Mouse (Mus musculus): ENCODE results near the gene Rufy1.
A peak's percentile ranks its signal among the peaks of the same experiment; 100 is the strongest.
"Not testable (repeated sequence)": the region's sequence is repeated elsewhere in the genome, so short reads cannot be mapped to it uniquely, and the experiment has no call there.

The Rufy1 gene

GRCm38 (mm10) chr11:50377892-50378684 is 52.8 kb downstream of the Rufy1 start:
- DNase-seq (ENCODE audit: low spot score), result peak; percentile 47

- peak; percentile 97 for DNase-seq (ENCODE audit: low spot score)
Observed at GRCm38 (mm10) chr11:50376911-50377891, 53.7 kb downstream of the Rufy1 start, which contains the start of gene Hnrnph1. TSS of gene Hnrnph1 (plus strand) at chr11:50376990.

- DNase-seq (ENCODE audit: low spot score), result no peak
Observed at GRCm38 (mm10) chr11:50376156-50376790, 54.7 kb downstream of the Rufy1 start.

DNA sequence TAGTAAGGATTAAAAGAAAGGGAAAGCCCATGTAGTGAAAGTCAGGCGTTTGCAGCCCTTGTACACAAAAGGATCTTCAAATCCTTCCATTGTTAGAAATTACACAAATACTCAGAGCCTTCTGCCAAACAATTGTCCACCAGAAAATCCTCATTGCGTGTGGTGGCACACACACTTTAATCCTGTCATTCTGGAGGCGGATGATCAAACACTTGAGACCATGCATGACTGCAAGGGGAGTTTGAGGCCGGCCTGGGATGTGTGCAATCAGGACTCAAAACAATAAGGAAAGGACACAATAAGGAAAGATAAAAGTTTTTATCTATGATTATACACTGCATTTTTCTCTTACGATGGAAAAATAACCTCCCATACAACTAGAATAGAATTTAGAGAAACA is 55.5 kb downstream of the Rufy1 start:
- DNase-seq (ENCODE audit: low spot score), result no peak

- no peak for DNase-seq (ENCODE audit: low spot score)
Observed at GRCm38 (mm10) chr11:50374286-50375015, 56.5 kb downstream of the Rufy1 start.

DNA sequence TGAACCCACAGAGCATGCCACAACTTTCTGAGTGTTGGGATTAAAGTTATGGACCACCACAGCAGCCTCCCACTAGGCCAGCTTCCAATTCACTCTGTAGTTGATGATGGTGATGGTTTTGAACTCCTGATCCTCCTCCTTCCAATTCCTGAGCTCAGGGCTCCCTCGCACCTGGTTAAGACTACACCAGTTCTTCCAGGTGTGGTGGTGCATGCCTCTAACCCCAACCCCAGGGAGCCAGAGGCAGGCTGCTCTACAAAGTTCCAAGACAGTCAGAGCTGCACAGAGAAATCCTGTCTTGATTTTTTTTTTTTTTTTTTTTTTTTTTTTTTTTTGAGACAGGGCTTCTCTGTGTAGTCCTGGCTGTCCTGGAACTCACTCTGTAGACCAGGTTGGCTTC is 57.3 kb downstream of the Rufy1 start:
- DNase-seq (ENCODE audit: low spot score), result no peak

- DNase-seq (ENCODE audit: low spot score), result no peak
Observed at GRCm38 (mm10) chr11:50373086-50373485, 57.8 kb downstream of the Rufy1 start.

GRCm38 (mm10) chr11:50371911-50372310 is 59.0 kb downstream of the Rufy1 start:
- DNase-seq (ENCODE audit: low spot score), result no peak

- no peak for DNase-seq (ENCODE audit: low spot score)
Observed at GRCm38 (mm10) chr11:50371399-50371841, 59.5 kb downstream of the Rufy1 start.

GRCm38 (mm10) chr11:50370969-50371368 is 60.0 kb downstream of the Rufy1 start:
- DNase-seq (ENCODE audit: low spot score), result no peak

DNA sequence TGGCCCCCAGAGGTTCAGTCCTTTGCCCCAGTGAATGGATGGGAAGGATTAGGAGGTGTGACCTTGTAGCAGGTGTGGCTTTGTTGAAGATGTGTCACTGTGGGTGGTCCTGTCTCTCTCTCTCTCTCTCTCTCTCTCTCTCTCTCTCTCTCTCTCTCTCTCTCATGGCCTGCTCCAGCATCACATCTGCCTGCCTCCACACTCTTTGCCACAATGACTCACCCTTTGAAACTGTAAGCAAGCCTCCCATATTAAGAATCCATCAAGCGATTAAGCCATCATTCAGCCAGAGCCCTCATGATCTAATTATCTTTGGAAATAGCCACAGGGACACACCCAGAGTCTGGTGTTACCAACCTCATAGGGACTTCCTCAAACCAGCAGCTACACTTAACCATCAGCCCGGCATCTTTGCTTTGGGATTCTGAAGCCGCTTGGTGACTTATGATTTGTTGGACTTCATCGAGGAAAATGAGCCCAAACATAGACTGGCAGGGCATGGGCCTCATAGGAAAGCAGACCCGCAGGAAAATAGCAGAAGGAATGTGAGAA is 61.5 kb downstream of the Rufy1 start:
- DNase-seq (ENCODE audit: low spot score), result no peak

- DNase-seq (ENCODE audit: low spot score), result no peak
Observed at GRCm38 (mm10) chr11:50367531-50367930, 63.4 kb downstream of the Rufy1 start.

GRCm38 (mm10) chr11:50365322-50365721 is 65.6 kb downstream of the Rufy1 start:
- DNase-seq (ENCODE audit: low spot score), result no peak

- DNase-seq (ENCODE audit: low spot score), result peak; percentile 86
Observed at GRCm38 (mm10) chr11:50364548-50364947, 66.4 kb downstream of the Rufy1 start.

- not testable (repeated sequence) for DNase-seq (ENCODE audit: low spot score)
Observed at GRCm38 (mm10) chr11:50361282-50361681, 69.6 kb downstream of the Rufy1 start.

DNA sequence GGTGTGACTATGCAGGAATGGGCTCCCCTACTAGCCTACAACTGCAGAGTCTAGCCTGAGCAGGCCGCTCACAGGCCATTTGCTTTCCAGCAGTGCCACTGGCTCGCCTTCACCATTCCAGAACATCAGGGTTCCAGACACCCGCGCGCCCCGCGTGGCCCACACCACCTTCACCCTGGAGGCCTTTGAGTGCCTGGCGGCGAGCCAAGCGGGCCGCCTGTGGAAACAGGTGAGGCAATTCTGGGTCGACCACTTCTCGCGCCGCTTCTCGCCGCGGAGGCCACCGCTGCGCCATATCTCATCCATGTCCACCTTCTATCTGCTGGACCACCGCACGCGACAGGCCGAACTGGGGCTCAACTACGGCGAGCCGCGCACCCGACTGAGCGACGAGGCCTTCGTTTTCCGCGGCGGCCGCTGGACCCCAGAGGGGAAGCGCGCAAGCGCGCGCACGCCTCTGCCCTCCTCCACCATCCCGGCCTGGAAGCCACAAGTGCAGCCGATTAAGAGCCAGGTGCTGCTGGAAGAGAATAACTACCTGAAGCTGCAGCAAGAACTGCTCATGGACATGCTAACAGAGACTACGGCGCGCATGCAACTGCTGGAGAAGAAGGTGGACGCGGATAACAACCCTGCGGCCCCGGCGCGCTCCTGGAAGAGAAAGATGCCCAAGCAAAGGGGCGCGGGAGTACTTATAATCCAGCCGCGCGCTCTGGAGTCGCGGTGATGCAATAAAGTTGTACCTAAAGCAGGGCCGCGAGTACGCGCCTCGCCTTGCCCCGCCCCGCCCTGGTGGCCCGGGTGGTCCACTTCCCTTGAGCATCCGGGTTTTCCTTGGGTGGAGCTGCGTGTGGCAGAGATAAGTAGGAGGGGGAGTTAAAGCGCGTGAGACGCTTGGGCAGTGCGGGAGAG is 71.7 kb downstream of the Rufy1 start:
- DNase-seq (ENCODE audit: low spot score), result no peak

DNA sequence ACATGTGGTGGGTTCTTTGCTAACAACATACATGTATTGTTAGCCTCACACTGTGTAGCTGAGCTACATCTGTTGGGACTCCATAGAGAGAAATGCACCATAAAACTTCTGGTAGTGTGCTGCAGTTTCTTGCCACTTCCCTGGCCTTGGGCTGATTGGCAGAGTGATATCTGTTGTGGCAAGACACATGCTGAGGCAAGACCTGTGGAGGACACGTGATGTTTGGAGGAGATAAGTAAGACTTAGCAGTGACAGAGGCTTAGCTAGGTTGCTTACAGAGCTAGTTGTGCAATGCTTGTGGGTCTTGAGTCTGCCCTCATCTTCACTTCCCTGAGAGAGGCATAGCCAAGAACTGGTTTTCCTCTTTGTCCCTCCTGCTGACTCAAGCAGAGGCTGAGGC is 75.5 kb downstream of the Rufy1 start:
- no peak for DNase-seq (ENCODE audit: low spot score)

DNA sequence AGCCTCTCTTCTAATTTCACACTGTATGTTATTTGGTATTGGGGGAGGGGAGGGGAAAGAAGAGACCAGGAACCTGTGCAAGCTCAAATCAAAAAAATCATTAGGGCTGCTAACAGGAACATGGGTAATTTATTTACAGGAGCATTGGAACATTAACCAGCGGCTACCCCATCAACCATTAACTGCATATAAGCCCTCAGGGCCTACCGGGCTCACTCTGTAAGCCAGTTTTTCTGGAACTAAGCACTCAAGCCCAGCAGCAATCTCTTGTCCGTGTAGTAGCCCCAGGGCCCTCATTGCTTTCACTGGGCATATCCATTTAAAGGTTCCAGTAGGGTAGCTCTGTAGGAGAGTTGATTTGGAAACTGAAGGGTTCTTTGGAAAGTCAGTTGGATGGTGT is 76.1 kb downstream of the Rufy1 start:
- no peak for DNase-seq (ENCODE audit: low spot score)

DNA sequence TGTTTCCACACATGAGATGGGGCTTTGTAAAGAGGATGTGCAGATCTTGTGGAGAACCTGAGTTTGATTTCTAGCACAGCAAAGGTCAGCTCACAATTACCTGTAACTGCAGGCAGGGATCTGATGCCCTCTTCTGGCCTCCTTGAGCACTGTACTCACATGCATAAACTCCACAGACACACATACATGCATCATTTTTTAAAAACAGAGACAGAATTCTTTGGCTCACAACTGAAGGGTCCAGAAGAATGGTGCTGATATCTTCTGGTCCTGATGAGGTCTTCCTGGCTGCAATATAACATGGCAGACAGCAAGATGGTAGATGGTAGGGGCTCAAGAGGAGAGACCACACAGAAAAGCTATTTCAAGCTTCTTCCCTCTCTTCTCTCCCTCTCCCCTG is 76.8 kb downstream of the Rufy1 start, which contains the start of gene Cby3:
Gene Cby3, plus strand, starts transcription at position 301 of the 400 bp plus-strand sequence.
- no peak for DNase-seq (ENCODE audit: low spot score)

DNA sequence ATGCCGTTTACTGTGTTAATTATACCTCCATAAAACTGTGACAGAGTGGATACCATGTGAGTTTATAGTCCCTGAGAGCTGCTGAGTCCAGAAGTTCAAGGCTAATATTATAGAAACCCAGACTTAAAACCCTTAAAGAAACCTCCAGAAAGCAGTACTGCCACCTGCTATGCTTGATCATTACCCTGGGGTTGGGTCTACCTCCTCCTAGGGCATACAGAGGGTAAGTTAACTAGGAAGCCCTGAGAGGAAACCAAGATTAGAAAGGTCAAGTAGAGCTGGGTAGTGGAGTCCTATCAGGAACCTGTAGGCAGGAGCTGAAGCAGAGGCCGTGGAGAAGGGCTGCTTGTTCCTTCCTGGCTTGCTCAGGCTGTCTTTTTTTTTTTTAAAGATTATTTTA is 78.7 kb downstream of the Rufy1 start:
- no peak for DNase-seq (ENCODE audit: low spot score)
